Mouse (Mus musculus): ENCODE results near the gene Dis3l2.

Dis3l2 gene

GRCm38 (mm10) chr1:86733160-86733821 lies 29.7 kb downstream of the Dis3l2 start:
- no peak for DNase-seq

GRCm38 (mm10) chr1:86736414-86736813 lies 32.8 kb downstream of the Dis3l2 start:
- DNase-seq, result no peak

- DNase-seq, result no peak
Measured at GRCm38 (mm10) chr1:86742896-86743295, 39.3 kb downstream of the Dis3l2 start.

GRCm38 (mm10) chr1:86747034-86747433 lies 43.4 kb downstream of the Dis3l2 start:
- DNase-seq, result no peak

- no peak for DNase-seq
Measured at GRCm38 (mm10) chr1:86750094-86750493, 46.5 kb downstream of the Dis3l2 start.

- no peak for DNase-seq
Measured at GRCm38 (mm10) chr1:86753416-86753815, 49.8 kb downstream of the Dis3l2 start.

GRCm38 (mm10) chr1:86754335-86754734 lies 50.7 kb downstream of the Dis3l2 start:
- no peak for DNase-seq

- no peak for DNase-seq
Measured at GRCm38 (mm10) chr1:86758091-86758490, 54.5 kb downstream of the Dis3l2 start.

- DNase-seq, result no peak
Measured at GRCm38 (mm10) chr1:86762161-86762560, 58.6 kb downstream of the Dis3l2 start.

GRCm38 (mm10) chr1:86801241-86801640 lies 97.6 kb downstream of the Dis3l2 start:
- DNase-seq, result no peak

- no peak for DNase-seq
Measured at GRCm38 (mm10) chr1:86811756-86812155, 108.1 kb downstream of the Dis3l2 start.

GRCm38 (mm10) chr1:86822266-86822665 lies 118.7 kb downstream of the Dis3l2 start:
- no peak for DNase-seq

GRCm38 (mm10) chr1:86834351-86834987 lies 130.9 kb downstream of the Dis3l2 start:
- DNase-seq, result no peak

- no peak for DNase-seq
Measured at GRCm38 (mm10) chr1:86834988-86835387, 131.4 kb downstream of the Dis3l2 start.

GRCm38 (mm10) chr1:86850754-86851153 lies 147.1 kb downstream of the Dis3l2 start:
- no peak for DNase-seq

GRCm38 (mm10) chr1:86858876-86859275 lies 155.3 kb downstream of the Dis3l2 start:
- no peak for DNase-seq

GRCm38 (mm10) chr1:86859371-86859770 lies 155.8 kb downstream of the Dis3l2 start:
- no peak for DNase-seq

GRCm38 (mm10) chr1:86873745-86874144 lies 170.1 kb downstream of the Dis3l2 start:
- DNase-seq, result no peak

- DNase-seq, result no peak
Measured at GRCm38 (mm10) chr1:86878743-86879142, 175.1 kb downstream of the Dis3l2 start.

GRCm38 (mm10) chr1:86879547-86879946 lies 175.9 kb downstream of the Dis3l2 start:
- DNase-seq, result no peak

GRCm38 (mm10) chr1:86887060-86887459 lies 183.5 kb downstream of the Dis3l2 start:
- no peak for DNase-seq

GRCm38 (mm10) chr1:86912481-86912880 lies 208.9 kb downstream of the Dis3l2 start:
- DNase-seq, result peak; percentile 15

GRCm38 (mm10) chr1:86913896-86914295 lies 210.3 kb downstream of the Dis3l2 start:
- DNase-seq, result peak; percentile 54

GRCm38 (mm10) chr1:86914697-86915096 lies 211.1 kb downstream of the Dis3l2 start:
- DNase-seq, result no peak
